Mouse (Mus musculus): ENCODE data around the gene Ifnar1. TPM values are rescaled to one million over a fixed set of nuclear protein-coding genes. Genes with fewer than 3 reads are reported as not detected.

The Ifnar1 gene
- polyA plus RNA-seq, 1 experiment from 2014 or later, result 37.1 TPM

DNA sequence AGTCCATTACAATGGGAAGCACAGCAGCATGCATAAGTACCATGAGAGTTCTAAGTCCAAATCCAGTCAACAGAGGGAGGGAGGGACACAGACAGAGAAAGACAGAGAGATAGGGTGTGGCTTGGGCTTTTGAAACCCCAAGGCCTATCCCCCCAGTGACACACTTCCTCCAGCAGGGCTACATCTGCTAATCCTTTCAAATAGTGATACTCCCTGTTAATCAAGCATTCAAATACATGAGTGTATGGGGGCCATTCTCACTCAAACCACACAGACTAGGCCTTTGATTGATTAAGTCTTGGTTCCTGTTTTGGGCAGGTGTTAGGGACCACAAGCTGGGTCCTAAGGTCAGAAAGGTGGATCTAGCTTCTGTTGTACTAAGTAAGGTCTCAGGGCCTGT, 4.5 kb upstream of the Ifnar1 start:
- Histone ChIP-seq H3K9me3 (replicated peaks; ENCODE audit: control insufficient read depth, low read length) (no peaks in the 10 kb centered on the region), H3K9ac (ENCODE audit: low read depth, low read length) (no peak overlapping the region), H3K4me3 (ENCODE audit: low read depth, low read length) (no peak overlapping the region), H3K4me1 (ENCODE audit: control insufficient read depth, insufficient read depth, low read length) (no peaks in the 10 kb centered on the region), H3K27ac (ENCODE audit: low read depth, low read length) (no peak overlapping the region), H3K36me3 (ENCODE audit: control insufficient read depth, insufficient read depth, low read length) (no peaks in the 10 kb centered on the region), H3K27me3 (ENCODE audit: control insufficient read depth, insufficient read depth, low read length) (no peaks in the 10 kb centered on the region), H3K4me2 (no peak overlapping the region)
- ATAC-seq (replicated peaks; ENCODE audit: insufficient number of reproducible peaks, low FRiP score, low TSS enrichment), result no peak

DNA sequence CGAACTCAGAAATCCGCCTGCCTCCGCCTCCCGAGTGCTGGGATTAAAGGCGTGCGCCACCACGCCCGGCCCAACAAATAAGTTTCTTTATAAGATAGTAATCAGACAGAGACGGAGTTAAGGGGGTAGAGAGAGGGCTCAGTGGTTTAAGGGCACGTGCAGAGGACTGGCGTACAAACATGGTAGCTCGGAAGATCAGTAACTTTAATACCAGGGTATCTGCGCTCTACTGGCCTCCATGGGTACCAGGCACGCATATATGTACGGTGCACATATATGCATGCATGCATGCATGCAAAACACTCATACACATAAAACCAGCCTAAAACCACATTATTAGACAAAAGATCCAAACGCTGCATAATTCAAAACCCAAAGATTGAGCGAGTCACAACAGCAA, 651 bp upstream of the Ifnar1 start:
- no peak for ATAC-seq (replicated peaks; ENCODE audit: insufficient number of reproducible peaks, low FRiP score, low TSS enrichment)
- Histone ChIP-seq H3K9ac (ENCODE audit: low read depth, low read length) (peak overlapping the region; percentile 88), H3K4me3 (ENCODE audit: low read depth, low read length) (peak overlapping the region; percentile 78), H3K27ac (ENCODE audit: low read depth, low read length) (peak overlapping the region; percentile 94), H3K4me1 (ENCODE audit: control insufficient read depth, insufficient read depth, low read length) (peaks cover 6% of the 10 kb centered on the region), H3K36me3 (ENCODE audit: control insufficient read depth, insufficient read depth, low read length) (peaks cover 6% of the 10 kb centered on the region; the same call in 1 of the 2 replicates), H3K9me3 (replicated peaks; ENCODE audit: control insufficient read depth, low read length) (no peaks in the 10 kb centered on the region), H3K27me3 (ENCODE audit: control insufficient read depth, insufficient read depth, low read length) (no peaks in the 10 kb centered on the region), H3K4me2 (peak overlapping the region; percentile 75)
- 46% methylated on average over 17 of the region's 17 CpGs for WGBS (ENCODE audit: insufficient replicate concordance)

DNA sequence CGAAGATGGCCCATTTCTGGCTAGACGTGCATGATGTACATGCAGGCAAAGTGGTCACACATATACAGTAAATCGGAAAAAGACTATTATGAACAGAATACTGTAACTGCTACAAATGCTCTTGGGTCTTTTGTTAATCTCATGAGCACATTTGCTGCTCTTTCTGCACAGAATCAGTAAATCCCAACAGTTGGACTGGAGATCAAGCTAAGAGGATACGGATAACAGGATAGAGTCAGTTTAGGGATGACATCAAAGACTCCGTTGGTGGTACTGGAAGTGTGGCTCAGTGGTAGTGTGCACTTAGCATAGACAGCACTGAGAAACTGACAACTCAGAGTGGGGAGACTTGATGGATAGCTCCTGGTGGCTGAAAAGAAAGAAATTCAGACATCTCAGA, 803 bp downstream of the Ifnar1 start:
- Histone ChIP-seq H3K4me2 (peak overlapping the region; percentile 75), H3K4me3 (ENCODE audit: low read depth, low read length) (peak overlapping the region; percentile 78), H3K4me1 (ENCODE audit: control insufficient read depth, insufficient read depth, low read length) (peaks cover 6% of the 10 kb centered on the region), H3K27me3 (ENCODE audit: control insufficient read depth, insufficient read depth, low read length) (no peaks in the 10 kb centered on the region), H3K27ac (ENCODE audit: low read depth, low read length) (peak overlapping the region; percentile 94), H3K36me3 (ENCODE audit: control insufficient read depth, insufficient read depth, low read length) (peaks cover 17% of the 10 kb centered on the region), H3K9me3 (replicated peaks; ENCODE audit: control insufficient read depth, low read length) (no peaks in the 10 kb centered on the region), H3K9ac (ENCODE audit: low read depth, low read length) (peak overlapping the region; percentile 88)
- 33% methylated on average over 5 of the region's 5 CpGs for WGBS (ENCODE audit: insufficient replicate concordance)
- no peak for ATAC-seq (replicated peaks; ENCODE audit: insufficient number of reproducible peaks, low FRiP score, low TSS enrichment)

DNA sequence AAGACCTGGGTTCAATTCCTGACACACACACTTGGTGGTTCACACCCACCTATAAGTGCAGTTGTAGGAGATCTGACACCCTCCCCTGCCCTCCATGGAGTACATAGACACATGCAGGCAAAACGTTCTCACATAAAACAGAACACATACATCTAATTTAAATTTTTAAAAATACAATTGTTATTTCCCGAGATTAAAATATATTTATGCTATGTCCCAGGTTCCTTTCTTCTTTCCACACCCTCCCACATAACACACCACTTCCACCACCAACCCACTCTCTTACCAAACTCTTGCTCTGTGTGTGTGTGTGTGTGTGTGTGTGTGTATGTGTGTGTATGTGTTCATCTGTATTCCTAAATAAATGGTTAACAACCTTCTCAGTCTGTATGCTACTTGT, 3.0 kb downstream of the Ifnar1 start:
- H3K36me3 ChIP-seq (ENCODE audit: control insufficient read depth, insufficient read depth, low read length), result peaks cover 21% of the 10 kb centered on the region
- ATAC-seq (replicated peaks; ENCODE audit: insufficient number of reproducible peaks, low FRiP score, low TSS enrichment), result no peak

DNA sequence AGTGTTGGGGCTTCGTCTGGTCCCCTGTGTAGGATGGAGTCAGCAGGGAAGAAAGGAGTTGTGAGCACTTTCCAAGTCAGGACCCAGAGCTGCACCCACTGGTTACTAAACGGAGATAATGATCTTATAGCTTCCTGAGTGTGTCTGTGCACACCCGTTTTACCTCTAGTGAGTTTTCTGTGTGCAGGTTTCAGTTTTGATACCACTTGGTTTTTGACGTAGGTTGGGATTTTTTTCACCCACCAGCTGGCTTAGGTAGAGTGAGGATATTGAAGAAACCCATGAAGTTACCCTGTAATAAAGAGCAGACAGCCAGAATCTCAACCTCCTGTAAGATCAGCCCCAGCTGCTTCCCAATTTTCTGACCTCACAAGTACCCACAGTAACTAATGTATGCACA, 5.9 kb downstream of the Ifnar1 start:
- Histone ChIP-seq H3K4me3 (ENCODE audit: low read depth, low read length) (no peak overlapping the region), H3K4me2 (no peak overlapping the region), H3K27ac (ENCODE audit: low read depth, low read length) (no peak overlapping the region), H3K9ac (ENCODE audit: low read depth, low read length) (no peak overlapping the region), H3K27me3 (ENCODE audit: control insufficient read depth, insufficient read depth, low read length) (no peaks in the 10 kb centered on the region), H3K9me3 (replicated peaks; ENCODE audit: control insufficient read depth, low read length) (no peaks in the 10 kb centered on the region), H3K4me1 (ENCODE audit: control insufficient read depth, insufficient read depth, low read length) (peaks cover 4% of the 10 kb centered on the region), H3K36me3 (ENCODE audit: control insufficient read depth, insufficient read depth, low read length) (peaks cover 26% of the 10 kb centered on the region)
- ATAC-seq (replicated peaks; ENCODE audit: insufficient number of reproducible peaks, low FRiP score, low TSS enrichment), result no peak
- 88% methylated on average over 4 of the region's 4 CpGs for WGBS (ENCODE audit: insufficient replicate concordance)

More for the DNA sequence above, 3.0 kb downstream of the Ifnar1 start:
- no peak overlapping the region for H3K9ac ChIP-seq (ENCODE audit: low read depth, low read length)
- no peaks in the 10 kb centered on the region for H3K27me3 ChIP-seq (ENCODE audit: control insufficient read depth, insufficient read depth, low read length)
- 82% methylated on average over 2 of the region's 2 CpGs for WGBS (ENCODE audit: insufficient replicate concordance)
- H3K4me1 ChIP-seq (ENCODE audit: control insufficient read depth, insufficient read depth, low read length), result peaks cover 6% of the 10 kb centered on the region
- no peak overlapping the region for H3K27ac ChIP-seq (ENCODE audit: low read depth, low read length)
- no peak overlapping the region for H3K4me2 ChIP-seq
- no peaks in the 10 kb centered on the region for H3K9me3 ChIP-seq (replicated peaks; ENCODE audit: control insufficient read depth, low read length)
- no peak overlapping the region for H3K4me3 ChIP-seq (ENCODE audit: low read depth, low read length)

DNA sequence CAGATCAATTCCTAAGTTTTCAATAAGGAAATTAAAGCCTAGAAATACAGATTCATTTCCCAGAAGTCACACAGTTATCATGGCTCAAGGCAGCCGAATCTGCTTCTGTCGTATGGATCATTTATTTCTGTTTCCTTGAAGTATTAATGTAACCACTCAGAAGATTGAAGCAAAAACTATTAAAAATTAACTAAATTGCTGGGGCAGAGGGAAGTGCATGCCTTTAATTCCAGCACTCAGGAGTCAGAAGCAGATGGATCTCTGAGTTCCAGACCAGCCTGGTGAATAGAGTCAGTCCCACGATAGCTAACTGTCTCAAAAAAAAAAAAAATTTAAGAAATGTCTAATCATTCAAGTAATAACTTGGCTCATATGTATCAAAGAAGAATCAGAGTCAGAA, 6.4 kb downstream of the Ifnar1 start:
- Histone ChIP-seq H3K4me2 (no peak overlapping the region), H3K9ac (ENCODE audit: low read depth, low read length) (no peak overlapping the region), H3K27me3 (ENCODE audit: control insufficient read depth, insufficient read depth, low read length) (no peaks in the 10 kb centered on the region), H3K9me3 (replicated peaks; ENCODE audit: control insufficient read depth, low read length) (no peaks in the 10 kb centered on the region), H3K27ac (ENCODE audit: low read depth, low read length) (no peak overlapping the region), H3K4me1 (ENCODE audit: control insufficient read depth, insufficient read depth, low read length) (no peaks in the 10 kb centered on the region), H3K36me3 (ENCODE audit: control insufficient read depth, insufficient read depth, low read length) (peaks cover 31% of the 10 kb centered on the region), H3K4me3 (ENCODE audit: low read depth, low read length) (no peak overlapping the region)
- ATAC-seq (replicated peaks; ENCODE audit: insufficient number of reproducible peaks, low FRiP score, low TSS enrichment), result no peak
- WGBS (ENCODE audit: insufficient replicate concordance), result 89% methylated on average over 3 of the region's 3 CpGs

DNA sequence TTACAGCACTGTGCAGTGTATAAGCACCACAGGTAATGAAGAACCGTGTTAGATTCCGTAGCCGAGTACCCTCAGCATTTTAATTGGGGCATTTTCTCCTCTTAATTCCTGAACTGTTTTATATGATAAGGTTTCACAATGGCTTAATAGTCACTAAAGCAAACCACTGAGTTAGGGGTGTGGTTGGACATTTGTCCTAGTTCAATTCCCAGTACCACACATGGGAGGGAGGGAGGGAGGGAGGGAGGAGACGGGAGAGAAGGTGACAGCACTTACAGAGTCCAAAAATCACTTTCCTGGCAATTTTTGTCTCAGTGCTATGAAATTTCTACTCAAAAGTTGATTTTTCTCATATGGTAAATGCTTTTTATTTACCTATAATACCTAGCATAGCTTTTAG, 10.5 kb downstream of the Ifnar1 start:
- no peaks in the 10 kb centered on the region for H3K9me3 ChIP-seq (replicated peaks; ENCODE audit: control insufficient read depth, low read length)
- no peak overlapping the region for H3K4me2 ChIP-seq
- peaks cover 37% of the 10 kb centered on the region for H3K36me3 ChIP-seq (ENCODE audit: control insufficient read depth, insufficient read depth, low read length)
- H3K4me3 ChIP-seq (ENCODE audit: low read depth, low read length), result no peak overlapping the region
- H3K27ac ChIP-seq (ENCODE audit: low read depth, low read length), result no peak overlapping the region
- 92% methylated on average over 4 of the region's 4 CpGs for WGBS (ENCODE audit: insufficient replicate concordance)
- no peak overlapping the region for H3K9ac ChIP-seq (ENCODE audit: low read depth, low read length)
- H3K4me1 ChIP-seq (ENCODE audit: control insufficient read depth, insufficient read depth, low read length), result no peaks in the 10 kb centered on the region
- no peak for ATAC-seq (replicated peaks; ENCODE audit: insufficient number of reproducible peaks, low FRiP score, low TSS enrichment)
- H3K27me3 ChIP-seq (ENCODE audit: control insufficient read depth, insufficient read depth, low read length), result no peaks in the 10 kb centered on the region

DNA sequence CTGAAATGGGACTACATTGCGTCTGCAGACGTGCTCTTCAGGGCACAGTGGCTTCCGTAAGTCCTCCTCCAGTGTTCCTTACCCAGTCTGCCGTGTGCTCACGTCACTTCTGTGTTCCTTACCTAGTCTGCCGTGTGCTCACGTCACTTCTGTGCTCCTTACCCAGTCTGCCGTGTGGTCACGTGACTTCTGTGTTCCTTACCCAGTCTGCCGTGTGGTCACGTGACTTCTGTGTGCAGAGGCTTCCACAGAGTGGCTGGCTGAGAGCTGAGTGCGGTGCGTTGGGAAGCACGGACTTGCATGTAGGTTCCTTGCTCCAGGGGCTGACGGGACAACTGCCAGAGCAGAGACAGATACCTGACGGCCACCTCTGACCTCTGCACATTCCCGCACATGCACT, 11.2 kb downstream of the Ifnar1 start:
- Histone ChIP-seq H3K4me1 (ENCODE audit: control insufficient read depth, insufficient read depth, low read length) (no peaks in the 10 kb centered on the region), H3K9ac (ENCODE audit: low read depth, low read length) (no peak overlapping the region), H3K27ac (ENCODE audit: low read depth, low read length) (no peak overlapping the region), H3K9me3 (replicated peaks; ENCODE audit: control insufficient read depth, low read length) (no peaks in the 10 kb centered on the region), H3K36me3 (ENCODE audit: control insufficient read depth, insufficient read depth, low read length) (peaks cover 40% of the 10 kb centered on the region), H3K4me3 (ENCODE audit: low read depth, low read length) (no peak overlapping the region), H3K4me2 (no peak overlapping the region), H3K27me3 (ENCODE audit: control insufficient read depth, insufficient read depth, low read length) (no peaks in the 10 kb centered on the region)
- no peak for ATAC-seq (replicated peaks; ENCODE audit: insufficient number of reproducible peaks, low FRiP score, low TSS enrichment)
- 90% methylated on average over 17 of the region's 17 CpGs for WGBS (ENCODE audit: insufficient replicate concordance)

DNA sequence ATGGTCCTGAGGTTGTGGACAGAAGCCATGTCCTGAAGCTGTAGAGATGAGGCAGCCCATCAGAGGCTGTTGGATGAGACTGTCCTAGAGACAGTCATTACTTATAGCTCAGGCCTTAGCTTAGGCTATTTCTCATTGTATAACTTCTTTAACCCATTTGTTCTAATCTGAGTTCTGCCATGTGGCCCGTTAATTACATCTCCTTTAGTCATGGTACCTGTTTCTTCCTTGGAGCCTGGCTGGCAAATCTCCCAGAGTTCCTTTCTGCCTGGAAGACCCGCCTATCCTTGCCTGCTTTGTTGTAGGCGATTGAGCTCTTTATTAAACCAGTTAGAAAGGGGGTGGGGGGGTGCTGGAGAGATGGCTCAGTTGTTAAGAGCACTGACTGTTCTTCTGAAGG, 11.7 kb downstream of the Ifnar1 start:
- Histone ChIP-seq H3K9me3 (replicated peaks; ENCODE audit: control insufficient read depth, low read length) (no peaks in the 10 kb centered on the region), H3K27ac (ENCODE audit: low read depth, low read length) (no peak overlapping the region), H3K4me3 (ENCODE audit: low read depth, low read length) (no peak overlapping the region), H3K4me2 (no peak overlapping the region), H3K27me3 (ENCODE audit: control insufficient read depth, insufficient read depth, low read length) (no peaks in the 10 kb centered on the region), H3K36me3 (ENCODE audit: control insufficient read depth, insufficient read depth, low read length) (peaks cover 44% of the 10 kb centered on the region), H3K4me1 (ENCODE audit: control insufficient read depth, insufficient read depth, low read length) (no peaks in the 10 kb centered on the region), H3K9ac (ENCODE audit: low read depth, low read length) (no peak overlapping the region)
- 91% methylated on average over 3 of the region's 3 CpGs for WGBS (ENCODE audit: insufficient replicate concordance)
- ATAC-seq (replicated peaks; ENCODE audit: insufficient number of reproducible peaks, low FRiP score, low TSS enrichment), result no peak
